Mouse (Mus musculus) brain, embryonic 14.5 days (tissue): ENCODE results near the gene Cntn1.

Source experiments
- CTCF ChIP-seq: fragments of 200-500 bp; IDR thresholded peaks from 2 replicates; pipeline ENCODE4 v1.5.1; 2012; ENCODE audit warnings: inconsistent platforms, mild to moderate bottlenecking, moderate library complexity, borderline replicate concordance; ENCODE audit not compliant: insufficient read depth, insufficient read length; ENCODE audit errors: extremely low read depth
- POLR2A ChIP-seq: fragments of 200-500 bp; IDR thresholded peaks from 2 replicates; pipeline ENCODE4 v1.6.1; 2012; ENCODE audit warnings: mild to moderate bottlenecking, inconsistent platforms, borderline replicate concordance; ENCODE audit not compliant: poor library complexity, insufficient read depth, insufficient read length, severe bottlenecking; ENCODE audit errors: extremely low read depth

DNA sequence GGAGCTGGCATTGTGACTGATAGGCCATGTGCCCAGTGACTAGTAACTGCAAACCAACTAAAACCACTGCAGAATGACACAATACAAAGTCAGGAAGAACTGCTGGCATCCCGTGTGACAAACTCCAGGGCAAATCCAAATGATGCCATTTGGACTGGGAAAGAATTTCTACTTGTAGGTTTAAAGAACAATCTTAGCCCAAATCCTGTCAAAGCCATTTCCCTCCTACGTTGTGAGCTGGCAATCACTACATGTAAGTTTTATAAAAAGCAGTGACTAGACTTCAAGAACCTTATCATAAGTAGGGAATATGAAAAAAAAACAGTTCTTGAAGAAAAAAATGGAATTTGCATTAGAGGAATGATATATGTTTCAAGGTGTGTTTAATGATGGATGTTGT is 170.5 kb downstream of the Cntn1 start:
- no peak for TF ChIP-seq CTCF
- TF ChIP-seq POLR2A, result no peak
